Mouse (Mus musculus): Measurements from ENCODE around the gene Hdac11. TPM values are rescaled to one million over a fixed set of nuclear protein-coding genes. Genes with fewer than 3 reads are reported as not detected.

Gene Hdac11
- 2.6 and 3.5 TPM in 2 replicates for polyA plus RNA-seq (2012; ENCODE audit: insufficient read depth, insufficient read length, missing spikeins)

- no peak within 1 kb of the TSS for H3K27ac ChIP-seq (replicated peaks; ENCODE audit: low read depth, low read length)
- peak within 1 kb of the TSS; percentile 55 for H3K4me3 ChIP-seq (ENCODE audit: insufficient read depth, low read depth, low read length)
- H3K4me1 ChIP-seq (ENCODE audit: control insufficient read depth, insufficient read depth, insufficient read length, low read length) = no peaks in the 10 kb centered on the region
Measured at GRCm38 (mm10) chr6:91156554-91157236, at the start of gene Hdac11. Gene Hdac11 (plus strand): TSS chr6:91156665.

- Histone ChIP-seq H3K4me3 (ENCODE audit: insufficient read depth, low read depth, low read length) (no peak overlapping the region), H3K4me1 (ENCODE audit: control insufficient read depth, insufficient read depth, insufficient read length, low read length) (no peaks in the 10 kb centered on the region; the same call in 1 of the 2 replicates), H3K27ac (replicated peaks; ENCODE audit: low read depth, low read length) (no peak overlapping the region)
Measured at GRCm38 (mm10) chr6:91108301-91108916, 48.1 kb upstream of the Hdac11 start.

- Histone ChIP-seq H3K27ac (replicated peaks; ENCODE audit: low read depth, low read length) (no peak overlapping the region), H3K4me3 (ENCODE audit: insufficient read depth, low read depth, low read length) (no peak overlapping the region), H3K4me1 (ENCODE audit: control insufficient read depth, insufficient read depth, insufficient read length, low read length) (no peaks in the 10 kb centered on the region; the same call in 1 of the 2 replicates)
Measured at GRCm38 (mm10) chr6:91108917-91109450, 47.5 kb upstream of the Hdac11 start.

- Histone ChIP-seq H3K27ac (replicated peaks; ENCODE audit: low read depth, low read length) (no peak overlapping the region), H3K4me1 (ENCODE audit: control insufficient read depth, insufficient read depth, insufficient read length, low read length) (no peaks in the 10 kb centered on the region; the same call in 1 of the 2 replicates), H3K4me3 (ENCODE audit: insufficient read depth, low read depth, low read length) (no peak overlapping the region)
Measured at GRCm38 (mm10) chr6:91109489-91109888, 47.0 kb upstream of the Hdac11 start.

- Histone ChIP-seq H3K4me3 (ENCODE audit: insufficient read depth, low read depth, low read length) (no peak overlapping the region), H3K4me1 (ENCODE audit: control insufficient read depth, insufficient read depth, insufficient read length, low read length) (no peaks in the 10 kb centered on the region; the same call in 1 of the 2 replicates), H3K27ac (replicated peaks; ENCODE audit: low read depth, low read length) (no peak overlapping the region)
Measured at GRCm38 (mm10) chr6:91110323-91111020, 46.0 kb upstream of the Hdac11 start.

GRCm38 (mm10) chr6:91111141-91111953, 45.1 kb upstream of the Hdac11 start:
- H3K4me1 ChIP-seq (ENCODE audit: control insufficient read depth, insufficient read depth, insufficient read length, low read length) = peaks cover 3% of the 10 kb centered on the region; the same call in 1 of the 2 replicates
- no peak overlapping the region for H3K4me3 ChIP-seq (ENCODE audit: insufficient read depth, low read depth, low read length)
- H3K27ac ChIP-seq (replicated peaks; ENCODE audit: low read depth, low read length) = no peak overlapping the region

- Histone ChIP-seq H3K4me3 (ENCODE audit: insufficient read depth, low read depth, low read length) (no peak overlapping the region), H3K27ac (replicated peaks; ENCODE audit: low read depth, low read length) (no peak overlapping the region), H3K4me1 (ENCODE audit: control insufficient read depth, insufficient read depth, insufficient read length, low read length) (peaks cover 3% of the 10 kb centered on the region; the same call in 1 of the 2 replicates)
Measured at GRCm38 (mm10) chr6:91111954-91112252, 44.6 kb upstream of the Hdac11 start.

GRCm38 (mm10) chr6:91114716-91115115, 41.7 kb upstream of the Hdac11 start:
- no peak overlapping the region for H3K27ac ChIP-seq (replicated peaks; ENCODE audit: low read depth, low read length)
- H3K4me1 ChIP-seq (ENCODE audit: control insufficient read depth, insufficient read depth, insufficient read length, low read length) = 0 out of 2 replicates have a peak, but pooled peaks cover 3% of the 10 kb centered on the region

GRCm38 (mm10) chr6:91115158-91115557, 41.3 kb upstream of the Hdac11 start:
- no peak overlapping the region for H3K4me3 ChIP-seq (ENCODE audit: insufficient read depth, low read depth, low read length)
- H3K27ac ChIP-seq (replicated peaks; ENCODE audit: low read depth, low read length) = no peak overlapping the region
- 0 out of 2 replicates have a peak, but pooled peaks cover 3% of the 10 kb centered on the region for H3K4me1 ChIP-seq (ENCODE audit: control insufficient read depth, insufficient read depth, insufficient read length, low read length)

More at GRCm38 (mm10) chr6:91114716-91115115, 41.7 kb upstream of the Hdac11 start:
- no peak overlapping the region for H3K4me3 ChIP-seq (ENCODE audit: insufficient read depth, low read depth, low read length)

GRCm38 (mm10) chr6:91115863-91116243, 40.6 kb upstream of the Hdac11 start:
- Histone ChIP-seq H3K4me3 (ENCODE audit: insufficient read depth, low read depth, low read length) (peak overlapping the region; percentile 79), H3K4me1 (ENCODE audit: control insufficient read depth, insufficient read depth, insufficient read length, low read length) (0 out of 2 replicates have a peak, but pooled peaks cover 3% of the 10 kb centered on the region), H3K27ac (replicated peaks; ENCODE audit: low read depth, low read length) (no peak overlapping the region)

GRCm38 (mm10) chr6:91116244-91117145, 40.0 kb upstream of the Hdac11 start, which contains the start of gene Nup210:
Gene Nup210 (minus strand): TSS chr6:91116829.
- Histone ChIP-seq H3K27ac (replicated peaks; ENCODE audit: low read depth, low read length) (no peak within 1 kb of the TSS), H3K4me3 (ENCODE audit: insufficient read depth, low read depth, low read length) (peak within 1 kb of the TSS; percentile 79), H3K4me1 (ENCODE audit: control insufficient read depth, insufficient read depth, insufficient read length, low read length) (0 out of 2 replicates have a peak, but pooled peaks cover 3% of the 10 kb centered on the region)

GRCm38 (mm10) chr6:91117149-91117548, 39.3 kb upstream of the Hdac11 start:
- Histone ChIP-seq H3K4me3 (ENCODE audit: insufficient read depth, low read depth, low read length) (peak overlapping the region; percentile 79; the same call in 1 of the 2 replicates), H3K27ac (replicated peaks; ENCODE audit: low read depth, low read length) (no peak overlapping the region), H3K4me1 (ENCODE audit: control insufficient read depth, insufficient read depth, insufficient read length, low read length) (0 out of 2 replicates have a peak, but pooled peaks cover 3% of the 10 kb centered on the region)

GRCm38 (mm10) chr6:91118526-91118925, 37.9 kb upstream of the Hdac11 start:
- Histone ChIP-seq H3K27ac (replicated peaks; ENCODE audit: low read depth, low read length) (no peak overlapping the region), H3K4me1 (ENCODE audit: control insufficient read depth, insufficient read depth, insufficient read length, low read length) (0 out of 2 replicates have a peak, but pooled peaks cover 3% of the 10 kb centered on the region), H3K4me3 (ENCODE audit: insufficient read depth, low read depth, low read length) (no peak overlapping the region)

Data from brown adipose tissue, adult 24 weeks (tissue).